25 mouse cellular contexts compared by ENCODE assay signal in the genomic region with DNA sequence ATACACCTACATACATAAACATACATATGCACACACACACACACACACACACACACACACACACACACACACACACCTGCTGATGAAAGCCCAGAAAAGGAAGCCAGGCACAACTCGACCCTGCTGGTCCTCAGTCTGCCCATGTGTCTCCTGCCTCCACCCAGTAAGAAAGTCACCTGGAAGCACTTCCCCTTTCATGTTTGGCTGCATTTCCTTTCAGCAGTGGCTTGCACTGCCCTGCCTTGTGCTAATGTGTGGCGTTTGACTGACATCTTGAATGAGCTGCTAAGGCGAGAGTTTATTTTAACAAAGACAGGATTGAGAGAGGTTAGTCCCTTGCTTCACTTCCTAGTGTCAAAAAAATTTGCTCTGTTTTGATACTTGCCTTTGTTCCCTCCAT.
DNase-seq lines count a peak whose midpoint lies in the region; ATAC-seq and TF ChIP-seq lines count a peak whose summit lies in the region.
"Had no signal": no experiment of that assay in that cellular context is flagged by ENCODE, and none has a peak within 500 bp of the region (broad histone marks: within the 10 kb centered on the region; RNA-seq: fewer than 3 reads in every experiment).

No protein-coding gene starts in this region.

- no peak overlapping the region for H3K4me2 ChIP-seq in midbrain, embryonic 12.5 days (replicated peaks)
- H3K4me2 ChIP-seq in midbrain, embryonic 11.5 days, result no peak overlapping the region
- H3K4me2 ChIP-seq in embryonic facial prominence, embryonic 11.5 days (ENCODE audit: low read depth, low read length), result no peak overlapping the region
- no peak overlapping the region for H3K4me2 ChIP-seq in midbrain, postnatal 0 days (ENCODE audit: low read depth, low read length, poor library complexity, severe bottlenecking)
- H3K4me2 ChIP-seq: embryonic facial prominence, embryonic 13.5 days; forebrain, embryonic 13.5 days; heart, embryonic 11.5 days; hindbrain, embryonic 15.5 days had no signal

- H3K9me3 ChIP-seq in midbrain, embryonic 12.5 days, result no peaks in the 10 kb centered on the region
- H3K9me3 ChIP-seq in midbrain, embryonic 11.5 days (ENCODE audit: control insufficient read depth, low read length), result no peaks in the 10 kb centered on the region
- no peaks in the 10 kb centered on the region for H3K9me3 ChIP-seq in embryonic facial prominence, embryonic 11.5 days (replicated peaks; ENCODE audit: control insufficient read depth, low read length)
- no peaks in the 10 kb centered on the region for H3K9me3 ChIP-seq in midbrain, postnatal 0 days (ENCODE audit: low read length)
- H3K9me3 ChIP-seq: embryonic facial prominence, embryonic 13.5 days; forebrain, embryonic 13.5 days; hindbrain, embryonic 15.5 days had no signal

- ATAC-seq in midbrain, embryonic 12.5 days (ENCODE audit: low FRiP score, low read depth), result peak; percentile 44; the same call in 1 of the 2 replicates
- no peak for ATAC-seq in midbrain, embryonic 11.5 days (ENCODE audit: low FRiP score)
- ATAC-seq in embryonic facial prominence, embryonic 11.5 days (replicated peaks; ENCODE audit: insufficient number of reproducible peaks, low FRiP score, low TSS enrichment, low read depth), result no peak
- peak; percentile 74 for ATAC-seq in midbrain, postnatal 0 days (ENCODE audit: low FRiP score)
- ATAC-seq: activated CD4-positive, CD25-positive, alpha-beta regulatory T cell, adult 4 months; CD4-positive, CD25-positive, alpha-beta regulatory T cell, adult 4 months; forebrain, embryonic 13.5 days; forebrain, postnatal 0 days; intestine, embryonic 16.5 days; Patski had no signal

- no peak for TF ChIP-seq CTCF in midbrain, postnatal 0 days (IDR thresholded peaks at IDR 0.05)

- peaks cover 33% of the 10 kb centered on the region for H3K27me3 ChIP-seq in midbrain, embryonic 12.5 days
- H3K27me3 ChIP-seq in midbrain, embryonic 11.5 days (ENCODE audit: control insufficient read depth, insufficient read depth, low read length), result no peaks in the 10 kb centered on the region
- H3K27me3 ChIP-seq in embryonic facial prominence, embryonic 11.5 days (ENCODE audit: control insufficient read depth, insufficient read depth, low read length), result no peaks in the 10 kb centered on the region
- no peaks in the 10 kb centered on the region for H3K27me3 ChIP-seq in midbrain, postnatal 0 days (ENCODE audit: insufficient read depth, low read length)
- H3K27me3 ChIP-seq: embryonic facial prominence, embryonic 13.5 days; forebrain, embryonic 13.5 days; hindbrain, embryonic 15.5 days; Patski had no signal

- WGBS in midbrain, embryonic 12.5 days, result 26% methylated on average over 3 of the region's 3 CpGs
- WGBS in midbrain, embryonic 11.5 days, result 36% methylated on average over 3 of the region's 3 CpGs
- WGBS in embryonic facial prominence, embryonic 11.5 days, result 26% methylated on average over 3 of the region's 3 CpGs
- WGBS in midbrain, postnatal 0 days, result 38% methylated on average over 3 of the region's 3 CpGs

- no peak overlapping the region for H3K4me3 ChIP-seq in midbrain, embryonic 12.5 days
- H3K4me3 ChIP-seq in midbrain, embryonic 11.5 days (ENCODE audit: low read depth, low read length), result no peak overlapping the region
- H3K4me3 ChIP-seq in embryonic facial prominence, embryonic 11.5 days (ENCODE audit: low read depth, low read length), result no peak overlapping the region
- H3K4me3 ChIP-seq in midbrain, postnatal 0 days (ENCODE audit: low read depth, low read length), result no peak overlapping the region
- H3K4me3 ChIP-seq: embryonic facial prominence, embryonic 13.5 days; forebrain, embryonic 13.5 days; gastrocnemius, adult 2 months; hindbrain, embryonic 15.5 days had no signal

- H3K36me3 ChIP-seq in midbrain, embryonic 12.5 days, result no peaks in the 10 kb centered on the region
- H3K36me3 ChIP-seq in midbrain, embryonic 11.5 days (ENCODE audit: control insufficient read depth, insufficient read depth, low read length), result no peaks in the 10 kb centered on the region
- H3K36me3 ChIP-seq in embryonic facial prominence, embryonic 11.5 days (replicated peaks; ENCODE audit: control insufficient read depth, insufficient read depth, low read depth, low read length), result no peaks in the 10 kb centered on the region
- H3K36me3 ChIP-seq in midbrain, postnatal 0 days (ENCODE audit: insufficient read depth, low read length), result no peaks in the 10 kb centered on the region
- H3K36me3 ChIP-seq: embryonic facial prominence, embryonic 13.5 days; hindbrain, embryonic 15.5 days had no signal

- H3K27ac ChIP-seq in midbrain, embryonic 12.5 days (replicated peaks), result no peak overlapping the region
- no peak overlapping the region for H3K27ac ChIP-seq in midbrain, embryonic 11.5 days (ENCODE audit: low read depth, low read length)
- no peak overlapping the region for H3K27ac ChIP-seq in embryonic facial prominence, embryonic 11.5 days (replicated peaks; ENCODE audit: low read depth, low read length)
- H3K27ac ChIP-seq in midbrain, postnatal 0 days (ENCODE audit: low read depth, low read length), result no peak overlapping the region; the same call in 1 of the 2 replicates
- H3K27ac ChIP-seq: embryonic facial prominence, embryonic 13.5 days; forebrain, embryonic 13.5 days; gastrocnemius, adult 2 months; hindbrain, embryonic 15.5 days had no signal

- peaks cover 3% of the 10 kb centered on the region; the same call in 1 of the 2 replicates for H3K4me1 ChIP-seq in midbrain, embryonic 12.5 days
- peaks cover 8% of the 10 kb centered on the region for H3K4me1 ChIP-seq in midbrain, embryonic 11.5 days (ENCODE audit: control insufficient read depth, insufficient read depth, low read length)
- H3K4me1 ChIP-seq in embryonic facial prominence, embryonic 11.5 days (ENCODE audit: control insufficient read depth, insufficient read depth, low read length), result no peaks in the 10 kb centered on the region
- no peaks in the 10 kb centered on the region; the same call in 1 of the 2 replicates for H3K4me1 ChIP-seq in midbrain, postnatal 0 days (ENCODE audit: insufficient read depth, low read length)

- peak; percentile 10 for DNase-seq in embryo, embryonic 10 days (ENCODE audit: low spot score)
- no peak for DNase-seq in embryo, embryonic 11 days
- no peak for DNase-seq in midbrain, embryonic 11.5 days (ENCODE audit: low spot score, missing footprints)
- peak; percentile 42 for DNase-seq in embryonic facial prominence, embryonic 11.5 days (ENCODE audit: low spot score)
- DNase-seq in midbrain, postnatal 0 days (ENCODE audit: low spot score), result no peak
- no peak for DNase-seq in adrenal gland, postnatal 25 days
- DNase-seq: adrenal gland, adult 2 months; adrenal gland, postnatal 36 days; B cell, adult 2 months; cerebellum, adult 2 months; cerebellum, postnatal 14 days; forebrain, postnatal 0 days; gastrocnemius, adult 2 months; gastrocnemius, postnatal 25 days; heart, adult 18-20 months; heart, postnatal 36 days had no signal

- H3K9ac ChIP-seq in midbrain, embryonic 12.5 days (replicated peaks), result no peak overlapping the region
- H3K9ac ChIP-seq in midbrain, embryonic 11.5 days (ENCODE audit: low read length), result no peak overlapping the region
- H3K9ac ChIP-seq in embryonic facial prominence, embryonic 11.5 days (replicated peaks; ENCODE audit: low read length), result no peak overlapping the region
- no peak overlapping the region for H3K9ac ChIP-seq in midbrain, postnatal 0 days (replicated peaks; ENCODE audit: low read length, poor library complexity, severe bottlenecking)
- H3K9ac ChIP-seq: embryonic facial prominence, embryonic 13.5 days; forebrain, embryonic 13.5 days; forebrain, postnatal 0 days; hindbrain, embryonic 15.5 days had no signal

Comparison
In these comparisons a context has a peak if more than half of its experiments do, and no peak if none do; other contexts are left out.
1. DNase-seq: peak in embryo, embryonic 10 days (single experiment) and embryonic facial prominence, embryonic 11.5 days (single experiment); none in embryo, embryonic 11 days (single experiment), midbrain, embryonic 11.5 days (single experiment), midbrain, postnatal 0 days (single experiment) and adrenal gland, postnatal 25 days (single experiment).
2. ATAC-seq: peak in midbrain, embryonic 12.5 days (single experiment) and midbrain, postnatal 0 days (single experiment); none in midbrain, embryonic 11.5 days (single experiment) and embryonic facial prominence, embryonic 11.5 days (single experiment).